Mouse (Mus musculus) brain, embryonic 14.5 days (tissue): ENCODE data around the gene Prickle2.

Source experiments
- CTCF ChIP-seq: fragments of 200-500 bp; IDR thresholded peaks from 2 replicates; pipeline ENCODE4 v1.5.1; 2012; ENCODE audit warnings: inconsistent platforms, mild to moderate bottlenecking, moderate library complexity, borderline replicate concordance; ENCODE audit not compliant: insufficient read depth, insufficient read length; ENCODE audit errors: extremely low read depth
- POLR2A ChIP-seq: fragments of 200-500 bp; IDR thresholded peaks from 2 replicates; pipeline ENCODE4 v1.6.1; 2012; ENCODE audit warnings: mild to moderate bottlenecking, inconsistent platforms, borderline replicate concordance; ENCODE audit not compliant: poor library complexity, insufficient read depth, insufficient read length, severe bottlenecking; ENCODE audit errors: extremely low read depth

GRCm38 (mm10) chr6:92394628-92395027, 311.3 kb downstream of the Prickle2 start:
- no peak for TF ChIP-seq POLR2A
- no peak for TF ChIP-seq CTCF
